Mouse (Mus musculus) forebrain, embryonic 15.5 days (tissue): Measurements from ENCODE around the gene Tecrl. TPM values are rescaled to one million over a fixed set of nuclear protein-coding genes. Genes with fewer than 3 reads are reported as not detected.

Source experiments
- ATAC-seq: fragments of 200-750 bp; cut with Nextera tagmentation; replicated peaks from 2 replicates; pipeline ENCODE4 v1.8.0; 2017; ENCODE audit warnings: mild to moderate bottlenecking, moderate TSS enrichment, moderate library complexity
- H3K27ac ChIP-seq: fragments of 300-500 bp; sonication (generic); replicated peaks from 2 replicates; pipeline ENCODE4 v1.5.1; 2015; ENCODE audit warnings: mild to moderate bottlenecking, inconsistent platforms
- H3K27me3 ChIP-seq: fragments of 300-500 bp; sonication (generic); 2 replicates; pipeline ENCODE4 v1.6.1; 2015; ENCODE audit warnings: inconsistent platforms
- H3K36me3 ChIP-seq: fragments of 300-500 bp; sonication (generic); 2 replicates; pipeline ENCODE4 v1.6.1; 2015; ENCODE audit warnings: mild to moderate bottlenecking, inconsistent platforms
- H3K4me1 ChIP-seq: fragments of 300-500 bp; sonication (generic); 2 replicates; pipeline ENCODE4 v1.6.1; 2015; ENCODE audit warnings: inconsistent platforms
- H3K4me2 ChIP-seq: fragments of 300-500 bp; sonication (generic); replicated peaks from 2 replicates; pipeline ENCODE4 v1.6.1; 2015; ENCODE audit warnings: mild to moderate bottlenecking, inconsistent platforms
- H3K4me3 ChIP-seq: fragments of 300-500 bp; sonication (generic); 2 replicates; pipeline ENCODE4 v1.5.1; 2015; ENCODE audit warnings: mild to moderate bottlenecking, inconsistent platforms
- H3K9ac ChIP-seq: fragments of 300-500 bp; sonication (generic); replicated peaks from 2 replicates; pipeline ENCODE4 v1.6.1; 2015; ENCODE audit warnings: mild to moderate bottlenecking, inconsistent platforms
- H3K9me3 ChIP-seq: fragments of 300-500 bp; sonication (generic); 2 replicates; pipeline ENCODE4 v1.6.1; 2016; ENCODE audit warnings: inconsistent platforms
- WGBS: fragments of 180-500 bp; shearing (Covaris S2); methylation state at CpG from one replicate; pipeline ENCODE4 v1.1.7; 2015; ENCODE audit warnings: mixed read lengths; 5-methylcytosine and 5-hydroxymethylcytosine counted together
- polyA plus RNA-seq: library from polyadenylated mRNA; unstranded; fragments of >200 nt; fragmentation: Nextera tagmentation; extraction: Ambion mirVana; gene quantifications from 2 replicates; pipeline ENCODE4 v1.2.1, GENCODE M21; 2015

The Tecrl gene
- polyA plus RNA-seq, result 0.10 and 0.19 TPM in 2 replicates

DNA sequence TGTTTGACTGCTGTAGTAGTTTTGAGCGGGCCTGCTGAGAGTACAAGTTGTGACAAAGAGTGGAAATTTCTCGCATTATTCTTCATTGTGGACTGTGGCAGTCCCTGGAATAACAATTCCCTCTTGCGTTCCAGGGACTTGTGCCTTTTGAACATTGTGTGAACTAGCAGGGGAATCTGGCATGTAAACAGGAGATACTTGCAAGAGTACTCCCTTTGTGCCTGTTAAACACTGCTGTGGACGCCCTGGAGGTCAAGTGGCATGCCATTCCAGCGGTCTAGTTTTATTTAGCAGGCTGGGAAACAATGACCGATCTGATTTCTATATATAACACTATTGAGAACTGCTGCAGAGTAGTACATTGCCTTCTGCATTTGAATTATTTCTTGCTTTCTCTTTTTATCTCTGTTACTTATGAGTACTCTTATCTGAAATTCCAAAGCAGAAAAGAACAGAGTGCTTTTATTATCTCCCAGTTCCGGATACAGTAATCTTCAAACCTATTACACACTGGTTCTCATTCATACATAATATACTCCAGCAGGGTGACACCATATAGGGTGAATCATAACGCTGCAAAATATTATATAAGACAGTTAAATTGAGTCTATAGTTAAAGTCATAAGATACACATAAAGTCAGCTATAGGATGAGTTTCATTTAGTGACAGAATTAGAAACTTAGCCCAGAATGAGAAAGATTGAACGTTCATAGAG is at the start of gene Tecrl:
TSS of gene Tecrl (minus strand) at position 350 of the 716 bp plus-strand sequence.
- no peaks in the 10 kb centered on the region for H3K9me3 ChIP-seq
- no peak within 1 kb of the TSS for H3K4me3 ChIP-seq
- H3K4me1 ChIP-seq, result no peaks in the 10 kb centered on the region
- H3K36me3 ChIP-seq, result no peaks in the 10 kb centered on the region
- no peak within 1 kb of the TSS for H3K27ac ChIP-seq
- H3K9ac ChIP-seq, result no peak within 1 kb of the TSS
- no peaks in the 10 kb centered on the region for H3K27me3 ChIP-seq
- H3K4me2 ChIP-seq, result no peak within 1 kb of the TSS
- no peak for ATAC-seq
- WGBS, result 42% methylated on average over 9 of the region's 9 CpGs

DNA sequence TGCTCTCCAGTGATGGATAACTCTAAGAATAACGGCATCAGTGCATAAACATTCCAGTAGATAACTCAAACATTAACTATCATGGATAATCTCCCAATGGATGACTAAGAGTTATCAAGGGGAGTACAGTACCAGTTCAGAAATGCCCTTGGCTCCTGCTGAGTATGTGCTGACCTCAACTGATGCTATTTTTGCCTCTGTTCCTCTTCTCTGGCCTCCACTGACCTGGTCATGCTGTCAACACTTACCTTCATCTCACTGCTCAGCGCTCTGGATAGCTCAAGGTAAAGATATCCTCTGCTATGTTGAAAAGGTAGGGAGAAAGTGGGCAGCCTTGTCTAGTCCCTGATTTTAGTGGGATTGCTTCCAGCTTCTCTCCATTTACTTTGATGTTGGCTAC is 30.0 kb upstream of the Tecrl start:
- H3K27ac ChIP-seq, result no peak overlapping the region
- ATAC-seq, result no peak

DNA sequence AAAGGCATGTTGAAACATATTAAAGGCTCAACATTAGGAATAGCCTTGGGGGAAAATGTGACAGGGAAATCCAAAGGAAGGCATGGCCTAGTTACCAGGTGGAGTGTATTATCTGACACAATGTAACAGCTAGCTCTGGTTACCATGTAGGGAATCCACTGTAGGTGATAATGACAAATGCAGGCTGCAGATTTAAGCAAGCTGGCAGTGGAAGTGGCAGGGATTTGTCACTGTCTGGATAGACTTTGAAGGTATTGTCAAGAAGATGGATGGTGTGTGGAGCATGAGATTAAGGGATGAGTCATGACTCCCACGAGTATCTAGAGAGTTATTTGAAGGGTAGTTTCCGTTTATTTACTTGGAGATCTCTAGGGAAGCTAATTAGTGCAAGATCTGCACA is 3.4 kb downstream of the Tecrl start:
- WGBS, result 72% methylated on average over 2 of the region's 2 CpGs

More for the DNA sequence above, 30.0 kb upstream of the Tecrl start:
- 92% methylated on average over 2 of the region's 2 CpGs for WGBS
- Histone ChIP-seq H3K4me2 (no peak overlapping the region), H3K27me3 (no peaks in the 10 kb centered on the region), H3K4me3 (no peak overlapping the region), H3K4me1 (no peaks in the 10 kb centered on the region), H3K9me3 (no peaks in the 10 kb centered on the region), H3K36me3 (no peaks in the 10 kb centered on the region), H3K9ac (no peak overlapping the region)

DNA sequence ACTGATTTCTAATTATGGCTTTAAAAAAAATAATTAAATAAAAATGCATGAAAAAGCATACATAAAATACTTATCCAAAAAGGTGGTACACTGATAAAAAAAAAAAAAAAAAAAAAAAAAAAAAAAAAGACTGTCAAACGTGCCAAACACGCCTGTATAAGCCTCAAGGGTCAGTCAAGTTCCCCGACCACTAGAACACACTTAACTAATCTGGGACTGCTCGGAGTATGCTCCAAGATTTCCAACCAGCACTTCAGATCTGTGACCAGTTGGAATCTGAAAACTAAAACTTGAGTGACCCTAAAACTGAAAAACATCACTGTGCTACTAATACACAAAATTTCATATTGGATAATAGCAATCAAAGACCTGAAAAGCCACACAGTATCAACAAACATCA is 15.9 kb downstream of the Tecrl start:
- WGBS, result 88% methylated on average over 4 of the region's 4 CpGs
- no peak for ATAC-seq
- Histone ChIP-seq H3K4me3 (no peak overlapping the region), H3K9ac (no peak overlapping the region), H3K27me3 (no peaks in the 10 kb centered on the region), H3K9me3 (no peaks in the 10 kb centered on the region), H3K4me2 (no peak overlapping the region), H3K36me3 (no peaks in the 10 kb centered on the region), H3K27ac (no peak overlapping the region), H3K4me1 (no peaks in the 10 kb centered on the region)

More for the DNA sequence above, 3.4 kb downstream of the Tecrl start:
- no peak for ATAC-seq
- no peaks in the 10 kb centered on the region for H3K27me3 ChIP-seq
- no peaks in the 10 kb centered on the region for H3K4me1 ChIP-seq
- no peak overlapping the region for H3K9ac ChIP-seq
- no peak overlapping the region for H3K27ac ChIP-seq
- H3K9me3 ChIP-seq, result no peaks in the 10 kb centered on the region
- H3K4me2 ChIP-seq, result no peak overlapping the region
- no peak overlapping the region for H3K4me3 ChIP-seq
- no peaks in the 10 kb centered on the region for H3K36me3 ChIP-seq

DNA sequence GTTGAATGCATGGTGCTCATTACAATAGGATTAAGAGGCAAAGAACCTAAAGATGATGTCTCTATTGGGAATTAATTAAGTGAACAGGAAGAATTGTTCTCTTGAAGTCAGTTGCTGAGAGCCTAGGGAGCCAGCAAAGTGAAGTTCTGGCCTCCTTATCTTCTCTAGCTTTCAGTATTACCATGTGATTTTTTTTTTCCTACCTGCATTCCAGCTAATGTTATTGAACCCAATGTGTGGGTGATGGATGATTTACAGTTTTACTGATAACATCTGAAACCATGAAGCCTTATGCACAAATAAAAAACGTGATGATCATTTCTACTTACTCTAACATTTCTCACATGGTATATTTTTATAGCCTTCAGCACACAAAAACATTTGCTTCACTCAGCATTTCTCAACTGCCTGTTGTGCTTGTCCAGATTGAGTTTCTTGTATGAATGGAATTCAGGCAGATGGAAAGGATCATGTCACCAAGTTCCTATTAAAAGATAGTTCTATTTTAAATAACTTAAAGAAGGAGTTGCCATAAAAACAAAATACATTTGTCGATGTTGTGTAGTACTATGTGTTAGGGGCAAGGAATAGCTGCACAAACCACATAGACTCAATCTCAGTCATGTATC is 87.7 kb downstream of the Tecrl start:
- Histone ChIP-seq H3K4me2 (no peak overlapping the region), H3K36me3 (no peaks in the 10 kb centered on the region)

DNA sequence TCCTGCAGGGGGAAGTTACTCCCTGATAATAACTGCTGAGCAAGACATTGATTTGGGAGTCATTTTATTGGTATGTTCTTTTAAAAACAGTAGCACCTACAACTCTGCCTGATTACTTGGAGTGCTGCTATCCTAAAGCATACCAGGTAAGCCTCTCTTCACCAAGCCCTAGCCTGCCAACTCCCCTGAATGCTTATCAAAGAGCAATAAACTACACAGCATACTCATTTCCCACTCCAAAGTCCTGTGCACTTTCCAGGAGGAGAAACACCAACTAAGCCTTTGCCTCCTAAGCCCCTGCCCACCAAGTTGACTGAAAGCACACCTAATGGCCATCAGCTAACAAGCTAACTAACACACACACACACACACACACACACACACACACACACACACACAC is 94.9 kb downstream of the Tecrl start:
- no peaks in the 10 kb centered on the region for H3K27me3 ChIP-seq
- H3K9ac ChIP-seq, result no peak overlapping the region
- H3K9me3 ChIP-seq, result no peaks in the 10 kb centered on the region
- H3K27ac ChIP-seq, result no peak overlapping the region
- H3K36me3 ChIP-seq, result no peaks in the 10 kb centered on the region
- ATAC-seq, result no peak
- no peak overlapping the region for H3K4me3 ChIP-seq
- H3K4me2 ChIP-seq, result no peak overlapping the region
- no peaks in the 10 kb centered on the region for H3K4me1 ChIP-seq

More for the DNA sequence above, 87.7 kb downstream of the Tecrl start:
- H3K9me3 ChIP-seq, result no peaks in the 10 kb centered on the region
- no peak for ATAC-seq
- no peak overlapping the region for H3K4me3 ChIP-seq
- H3K27me3 ChIP-seq, result no peaks in the 10 kb centered on the region
- H3K4me1 ChIP-seq, result no peaks in the 10 kb centered on the region
- no peak overlapping the region for H3K27ac ChIP-seq
- 81% methylated on average over 2 of the region's 2 CpGs for WGBS
- no peak overlapping the region for H3K9ac ChIP-seq

DNA sequence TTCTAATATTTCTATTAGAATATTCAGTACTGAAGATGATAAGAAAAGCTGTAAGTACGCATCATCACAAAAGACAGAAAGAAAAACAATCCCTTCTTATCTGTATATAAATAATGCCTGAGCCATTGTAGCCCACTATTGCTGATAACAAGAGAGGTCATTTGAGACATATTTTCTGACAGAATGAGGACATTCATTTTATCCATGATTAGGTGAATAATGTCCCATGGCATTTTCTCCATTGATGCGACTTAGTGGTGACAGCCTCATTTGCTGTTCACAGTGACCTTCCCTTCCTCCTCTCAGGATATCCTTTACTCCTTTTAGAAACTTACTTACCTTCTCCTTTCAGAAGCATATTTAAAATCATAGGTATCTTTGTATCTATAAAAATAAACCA is 100.9 kb downstream of the Tecrl start:
- no peak overlapping the region for H3K27ac ChIP-seq
- ATAC-seq, result no peak
- no peaks in the 10 kb centered on the region for H3K36me3 ChIP-seq
- no peaks in the 10 kb centered on the region for H3K4me1 ChIP-seq
- no peaks in the 10 kb centered on the region for H3K9me3 ChIP-seq
- no peak overlapping the region for H3K4me2 ChIP-seq
- H3K4me3 ChIP-seq, result no peak overlapping the region
- H3K9ac ChIP-seq, result no peak overlapping the region
- H3K27me3 ChIP-seq, result no peaks in the 10 kb centered on the region
- WGBS, result 87% methylated on average over 2 of the region's 2 CpGs

DNA sequence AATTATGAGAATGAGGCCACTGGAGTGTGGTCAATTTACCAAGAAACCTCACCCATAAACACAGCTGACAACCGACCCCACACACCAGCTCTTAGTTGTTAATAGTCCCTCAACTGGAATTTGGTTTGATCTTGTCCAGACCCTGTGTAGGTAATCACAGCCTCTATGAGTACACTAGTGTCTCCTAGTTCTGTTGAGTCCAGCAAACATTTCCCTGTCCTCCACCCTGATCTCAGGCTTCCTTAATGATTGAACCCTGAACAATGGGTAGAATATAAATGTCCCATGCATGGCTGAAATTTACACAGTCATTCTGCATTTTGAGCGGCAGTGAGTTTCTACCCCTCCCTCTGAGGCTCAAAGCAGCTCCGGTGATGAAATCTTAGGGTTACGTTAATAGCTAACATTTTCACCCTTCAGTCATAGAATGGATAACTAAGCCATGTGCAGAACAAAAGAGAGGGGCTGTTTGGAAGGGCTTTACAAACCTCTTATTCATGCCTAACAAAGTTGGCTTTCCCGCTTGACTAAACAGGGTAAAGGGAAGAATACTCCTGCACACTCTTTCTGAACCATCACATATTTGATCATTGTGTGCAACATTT is 116.0 kb downstream of the Tecrl start:
- no peaks in the 10 kb centered on the region for H3K9me3 ChIP-seq
- H3K36me3 ChIP-seq, result no peaks in the 10 kb centered on the region
- WGBS, result 10% methylated on average over 5 of the region's 5 CpGs
- no peak overlapping the region for H3K4me2 ChIP-seq
- no peak overlapping the region for H3K9ac ChIP-seq
- no peaks in the 10 kb centered on the region for H3K27me3 ChIP-seq
- no peak overlapping the region for H3K4me3 ChIP-seq
- no peak overlapping the region for H3K27ac ChIP-seq
- no peaks in the 10 kb centered on the region for H3K4me1 ChIP-seq
- ATAC-seq, result no peak
